Mouse (Mus musculus): ENCODE measurements at regions not wholly inside any gene's neighbourhood (a gene's known extent, or its start where the extent isn't known, plus 50 kb on each side); places are given as distances from the start of the nearest gene placed in this dataset.

GRCm38 (mm10) chr1:55888711-55889366 is 483.1 kb downstream of the Plcl1 start:
- DNase-seq = no peak

- DNase-seq = no peak
Observed at GRCm38 (mm10) chr1:55890511-55891151, 484.9 kb downstream of the Plcl1 start.

GRCm38 (mm10) chr1:55891894-55892293 is 486.2 kb downstream of the Plcl1 start:
- DNase-seq = no peak

- DNase-seq = no peak
Observed at GRCm38 (mm10) chr1:55897572-55897971, 491.9 kb downstream of the Plcl1 start.

- DNase-seq = no peak
Observed at GRCm38 (mm10) chr1:55898031-55898430, 492.3 kb downstream of the Plcl1 start.

- DNase-seq = no peak
Observed at GRCm38 (mm10) chr1:55900033-55900432, 494.3 kb downstream of the Plcl1 start.

GRCm38 (mm10) chr1:55903177-55903576 is 497.5 kb downstream of the Plcl1 start:
- DNase-seq = no peak

GRCm38 (mm10) chr1:55904571-55904970 is 498.9 kb downstream of the Plcl1 start:
- DNase-seq = no peak

- DNase-seq = no peak
Observed at GRCm38 (mm10) chr1:55905232-55905631, 499.5 kb downstream of the Plcl1 start.

GRCm38 (mm10) chr1:55910024-55910423 is 504.3 kb downstream of the Plcl1 start:
- no peak for DNase-seq

- no peak for DNase-seq
Observed at GRCm38 (mm10) chr1:55914284-55914683, 508.6 kb downstream of the Plcl1 start.

- DNase-seq = no peak
Observed at GRCm38 (mm10) chr1:55915940-55916339, 510.2 kb downstream of the Plcl1 start.

GRCm38 (mm10) chr1:55919516-55919915 is 513.8 kb downstream of the Plcl1 start:
- no peak for DNase-seq

- DNase-seq = no peak
Observed at GRCm38 (mm10) chr1:55946786-55947549, 541.2 kb downstream of the Plcl1 start.

GRCm38 (mm10) chr1:55947618-55948283 is 542.0 kb downstream of the Plcl1 start:
- no peak for DNase-seq

- no peak for DNase-seq
Observed at GRCm38 (mm10) chr1:55949606-55950005, 543.9 kb downstream of the Plcl1 start.

- no peak for DNase-seq
Observed at GRCm38 (mm10) chr1:55957804-55958445, 552.2 kb downstream of the Plcl1 start.

GRCm38 (mm10) chr1:55960291-55960690 is 554.6 kb downstream of the Plcl1 start:
- DNase-seq = peak; percentile 74 to 78

- DNase-seq = no peak
Observed at GRCm38 (mm10) chr1:55963867-55964266, 558.1 kb downstream of the Plcl1 start.

- DNase-seq = no peak
Observed at GRCm38 (mm10) chr1:55966273-55966672, 560.6 kb downstream of the Plcl1 start.

- DNase-seq = no peak
Observed at GRCm38 (mm10) chr1:55967869-55968268, 562.1 kb downstream of the Plcl1 start.

GRCm38 (mm10) chr1:55977796-55978195 is 572.1 kb downstream of the Plcl1 start:
- no peak for DNase-seq

Measured in layer of hippocampus, postnatal 36 days (tissue).